Mouse (Mus musculus) liver, postnatal 0 days (tissue): ENCODE results near the gene Prkra. TPM values are rescaled to one million over a fixed set of nuclear protein-coding genes. Genes with fewer than 3 reads are reported as not detected.

Experiments
- ATAC-seq: fragments of 200-750 bp; cut with Nextera tagmentation; 2 replicates; pipeline ENCODE4 v1.8.0; 2017; ENCODE audit warnings: mild to moderate bottlenecking, moderate library complexity
- DNase-seq: peaks from one replicate; pipeline ENCODE4 v3.0.0-alpha.2; 2016
- H3K27ac ChIP-seq: fragments of 300-500 bp; sonication (generic); 2 replicates; pipeline ENCODE4 v1.5.1; 2014; ENCODE audit warnings: antibody characterized with exemption, moderate library complexity, mild to moderate bottlenecking, low read depth
- H3K27me3 ChIP-seq: fragments of 300-500 bp; sonication (generic); 2 replicates; pipeline ENCODE4 v1.6.1; 2014; ENCODE audit warnings: low read length, control low read depth, mixed read lengths; ENCODE audit not compliant: insufficient read depth
- H3K36me3 ChIP-seq: fragments of 300-500 bp; sonication (generic); replicated peaks from 2 replicates; pipeline ENCODE4 v1.6.1; 2014; ENCODE audit warnings: mild to moderate bottlenecking, control low read depth, low read length, moderate library complexity, mixed read lengths; ENCODE audit not compliant: insufficient read depth
- H3K4me1 ChIP-seq: fragments of 300-500 bp; sonication (generic); 2 replicates; pipeline ENCODE4 v1.6.1; 2014; ENCODE audit warnings: antibody characterized with exemption, mild to moderate bottlenecking, control low read depth; ENCODE audit not compliant: insufficient read depth
- H3K4me2 ChIP-seq: fragments of 300-500 bp; sonication (generic); 2 replicates; pipeline ENCODE4 v1.6.1; 2014; ENCODE audit warnings: low read depth, mild to moderate bottlenecking, low read length, moderate library complexity, mixed read lengths
- H3K4me3 ChIP-seq: fragments of 300-500 bp; sonication (generic); 2 replicates; pipeline ENCODE4 v1.5.1; 2014; ENCODE audit warnings: low read depth, low read length
- H3K9ac ChIP-seq: fragments of 300-500 bp; sonication (generic); replicated peaks from 2 replicates; pipeline ENCODE4 v1.6.1; 2014; ENCODE audit warnings: mild to moderate bottlenecking, moderate library complexity
- H3K9me3 ChIP-seq: fragments of 300-500 bp; sonication (generic); 2 replicates; pipeline ENCODE4 v1.6.1; 2016; ENCODE audit warnings: mild to moderate bottlenecking, control low read depth, low read length, mixed read lengths
- CTCF ChIP-seq: sonication (generic); IDR thresholded peaks from 2 replicates; pipeline ENCODE4 v1.5.1; 2016; ENCODE audit warnings: antibody characterized with exemption, low read depth
- EP300 ChIP-seq: IDR thresholded peaks from 2 replicates; pipeline ENCODE4 v1.6.1; 2016; ENCODE audit warnings: antibody characterized with exemption, low read depth, mild to moderate bottlenecking
- WGBS: fragments of 180-500 bp; shearing (Covaris S2); extraction: QIAGEN DNeasy Blood & Tissue Kit; methylation state at CpG from one replicate; pipeline ENCODE4 v1.1.7; 2014; ENCODE audit not compliant: insufficient replicate concordance; 5-methylcytosine and 5-hydroxymethylcytosine counted together
- polyA plus RNA-seq: library from polyadenylated mRNA; unstranded; fragments of >200 nt; fragmentation: Nextera tagmentation; extraction: Ambion mirVana; gene quantifications from 2 replicates; pipeline ENCODE4 v1.2.1, GENCODE M21; 2015

Gene Prkra
- polyA plus RNA-seq: 7.7 and 7.9 TPM in 2 replicates

DNA sequence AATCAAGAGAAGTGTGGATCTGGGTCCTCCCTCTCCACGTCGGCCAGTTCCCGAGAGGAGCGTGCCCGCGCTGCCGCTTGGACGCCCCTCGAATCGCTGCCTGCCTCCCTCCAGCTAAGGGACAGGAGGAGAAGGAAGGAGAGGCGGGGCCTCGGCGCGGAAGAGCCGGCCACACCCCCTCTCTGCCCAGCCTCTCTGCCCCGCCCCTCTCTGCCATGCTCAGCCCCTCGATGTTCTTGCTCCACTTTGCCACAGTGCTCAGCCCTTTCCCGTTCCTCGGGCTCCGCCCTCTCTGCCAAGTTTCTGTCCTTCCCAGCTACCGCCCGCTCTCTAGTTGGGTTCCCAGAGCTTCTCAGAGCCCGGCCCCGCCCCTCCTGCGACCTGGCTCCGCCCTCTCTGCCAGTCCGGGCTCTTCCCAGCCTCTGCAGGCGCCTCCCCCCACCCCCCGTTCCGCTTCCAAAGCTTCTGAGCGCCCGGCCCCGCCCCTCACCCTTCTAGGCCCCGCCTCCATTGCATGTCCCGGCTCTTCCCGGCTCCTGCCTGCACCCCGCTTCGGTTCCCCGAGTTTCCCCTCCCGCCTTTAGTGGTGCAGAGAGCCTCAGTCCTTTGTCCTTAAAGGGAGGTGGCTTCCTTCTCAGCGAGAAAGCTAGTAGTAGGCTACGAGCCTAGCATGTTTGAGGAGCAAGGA, at the start of gene Prkra, which contains the start of gene Pjvk:
Gene Prkra, minus strand, starts transcription at position 133 of the 688 bp plus-strand sequence.
Gene Pjvk, plus strand, starts transcription at position 594 of the 688 bp plus-strand sequence.
- TF ChIP-seq EP300: no peak
- TF ChIP-seq CTCF: no peak
- ATAC-seq: peak; percentile 97
- peak; percentile 98 for DNase-seq
- Histone ChIP-seq H3K4me1 (peaks cover 14% of the 10 kb centered on the region), H3K9ac (peak within 1 kb of the TSS; percentile 72), H3K27me3 (no peaks in the 10 kb centered on the region), H3K9me3 (no peaks in the 10 kb centered on the region), H3K4me3 (peak within 1 kb of the TSS; percentile 71), H3K27ac (peak within 1 kb of the TSS; percentile 71), H3K36me3 (no peaks in the 10 kb centered on the region), H3K4me2 (peak within 1 kb of the TSS; percentile 100)
- WGBS: under 1% methylated on average over 34 of the region's 42 CpGs

DNA sequence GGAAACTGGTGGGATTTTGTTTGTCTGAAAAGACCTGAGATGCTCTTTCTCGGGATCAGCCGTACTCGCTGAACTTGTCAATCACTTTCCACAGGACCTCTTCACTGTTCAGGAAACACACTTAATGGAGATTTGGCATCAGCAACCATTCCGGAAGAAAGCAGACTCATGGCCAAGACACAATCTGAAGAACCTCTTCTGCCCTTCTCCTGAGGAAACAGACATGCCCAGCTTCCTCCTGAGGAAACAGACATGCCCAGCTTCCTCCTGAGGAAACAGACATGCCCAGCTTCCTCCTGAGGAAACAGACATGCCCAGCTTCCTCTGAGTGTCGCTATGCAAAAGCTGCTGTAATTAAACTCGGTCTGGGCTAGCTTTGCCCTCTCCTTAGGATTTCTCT, 47.5 kb upstream of the Prkra start:
- ATAC-seq (no peak), DNase-seq (no peak)
- TF ChIP-seq EP300 (no peak), CTCF (no peak)
- no peak overlapping the region for H3K27ac ChIP-seq
- no peak overlapping the region for H3K4me3 ChIP-seq
- H3K4me2 ChIP-seq: no peak overlapping the region
- no peaks in the 10 kb centered on the region for H3K9me3 ChIP-seq
- peaks cover 33% of the 10 kb centered on the region for H3K36me3 ChIP-seq
- H3K9ac ChIP-seq: no peak overlapping the region
- no peaks in the 10 kb centered on the region for H3K4me1 ChIP-seq
- no peaks in the 10 kb centered on the region for H3K27me3 ChIP-seq
- WGBS: 50% methylated on average over 6 of the region's 6 CpGs

DNA sequence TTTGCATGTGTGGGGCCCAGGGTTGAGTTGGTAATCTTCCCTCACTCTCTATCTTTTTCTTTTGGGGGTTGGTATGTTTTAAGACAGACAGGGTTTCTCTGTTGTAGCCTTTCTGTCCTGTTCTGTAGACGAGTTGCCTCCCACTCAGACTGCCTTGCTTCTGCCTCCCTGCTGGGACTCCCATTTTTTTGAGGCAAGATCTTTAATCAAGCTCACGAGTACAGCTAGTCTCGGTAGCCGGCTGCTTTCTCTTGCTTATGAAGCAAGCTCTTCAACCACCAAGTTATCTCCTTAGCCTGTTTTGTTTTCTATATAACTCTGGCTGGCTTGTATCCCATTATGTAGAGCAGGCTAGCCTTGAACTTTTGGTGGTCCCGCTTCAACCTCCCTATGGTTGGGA, 46.0 kb upstream of the Prkra start:
- Histone ChIP-seq H3K4me3 (no peak overlapping the region), H3K9me3 (no peaks in the 10 kb centered on the region), H3K27ac (no peak overlapping the region), H3K4me1 (no peaks in the 10 kb centered on the region), H3K9ac (no peak overlapping the region), H3K27me3 (no peaks in the 10 kb centered on the region), H3K4me2 (no peak overlapping the region), H3K36me3 (peaks cover 33% of the 10 kb centered on the region)
- no peak for TF ChIP-seq EP300
- no peak for TF ChIP-seq CTCF
- ATAC-seq: no peak
- WGBS: 84% methylated on average over 5 of the region's 5 CpGs
- DNase-seq: no peak

DNA sequence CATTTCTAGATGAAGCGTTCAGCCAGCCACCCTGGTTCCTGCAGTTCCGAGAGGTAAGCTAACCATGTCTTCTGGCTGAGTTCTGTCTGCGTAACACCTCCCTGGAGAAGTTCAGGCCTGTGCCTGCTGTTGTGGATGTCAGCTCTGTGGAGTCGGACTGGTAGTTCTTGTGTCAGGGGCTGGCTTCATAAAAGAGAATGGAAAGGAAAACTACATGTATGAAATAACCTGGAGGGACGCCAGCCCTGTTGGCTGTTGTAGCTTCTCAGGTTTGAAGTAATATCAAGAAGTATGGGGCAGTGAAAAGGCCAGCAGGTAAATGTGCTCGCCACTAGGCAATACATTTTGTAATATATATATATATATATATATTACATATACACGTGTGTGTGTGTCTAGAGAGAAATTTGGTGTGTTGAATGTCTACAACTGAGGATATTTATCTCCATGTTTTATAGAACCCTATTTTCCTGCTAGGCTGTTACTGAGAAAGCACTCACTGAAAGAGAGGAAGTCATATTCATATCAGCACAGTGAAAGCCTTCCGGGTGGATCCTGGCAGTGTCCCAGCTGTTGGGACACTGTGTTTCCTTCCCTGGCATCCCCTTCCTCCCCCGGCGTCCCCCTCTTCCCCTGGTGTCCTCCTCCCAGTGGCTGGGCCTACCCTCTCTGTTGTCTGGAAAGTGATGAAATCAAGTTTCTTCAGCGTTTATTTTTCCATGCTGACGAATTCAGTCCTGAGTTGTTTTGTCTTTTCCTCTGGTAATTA, 42.8 kb upstream of the Prkra start:
- Histone ChIP-seq H3K27ac (no peak overlapping the region), H3K9me3 (no peaks in the 10 kb centered on the region), H3K27me3 (no peaks in the 10 kb centered on the region), H3K4me1 (no peaks in the 10 kb centered on the region), H3K4me2 (no peak overlapping the region), H3K4me3 (no peak overlapping the region), H3K36me3 (peaks cover 52% of the 10 kb centered on the region), H3K9ac (no peak overlapping the region)
- no peak for TF ChIP-seq CTCF
- peak; percentile 39; the same call in 1 of the 2 replicates for TF ChIP-seq EP300
- ATAC-seq (peak; percentile 49; the same call in 1 of the 2 replicates), DNase-seq (peak; percentile 54)
- 57% methylated on average over 12 of the region's 12 CpGs for WGBS

DNA sequence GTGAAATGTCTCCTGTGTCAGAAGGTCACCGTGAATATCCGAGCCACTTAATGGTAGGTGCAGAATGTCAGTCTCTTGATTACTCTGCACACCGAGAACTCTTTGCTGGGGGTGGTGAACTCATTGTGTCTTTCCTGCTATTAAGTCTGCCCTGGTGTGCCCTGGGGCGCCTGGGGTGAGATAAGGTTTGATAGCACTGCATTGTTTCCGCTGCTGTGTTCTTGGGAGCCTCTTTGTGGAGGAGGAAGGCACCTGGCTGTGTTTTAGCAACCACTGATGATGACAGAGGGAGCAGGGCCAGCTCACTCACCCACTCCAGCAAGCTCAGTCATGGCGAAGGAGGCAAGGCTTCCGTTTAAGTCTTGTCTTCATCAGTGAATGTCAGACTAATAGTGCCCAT, 40.3 kb upstream of the Prkra start:
- DNase-seq: no peak
- Histone ChIP-seq H3K27me3 (no peaks in the 10 kb centered on the region), H3K36me3 (peaks cover 51% of the 10 kb centered on the region), H3K27ac (no peak overlapping the region), H3K4me3 (no peak overlapping the region), H3K4me2 (no peak overlapping the region), H3K9me3 (no peaks in the 10 kb centered on the region), H3K9ac (no peak overlapping the region), H3K4me1 (no peaks in the 10 kb centered on the region)
- ATAC-seq: no peak
- WGBS: 53% methylated on average over 7 of the region's 7 CpGs
- TF ChIP-seq EP300: no peak
- no peak for TF ChIP-seq CTCF

DNA sequence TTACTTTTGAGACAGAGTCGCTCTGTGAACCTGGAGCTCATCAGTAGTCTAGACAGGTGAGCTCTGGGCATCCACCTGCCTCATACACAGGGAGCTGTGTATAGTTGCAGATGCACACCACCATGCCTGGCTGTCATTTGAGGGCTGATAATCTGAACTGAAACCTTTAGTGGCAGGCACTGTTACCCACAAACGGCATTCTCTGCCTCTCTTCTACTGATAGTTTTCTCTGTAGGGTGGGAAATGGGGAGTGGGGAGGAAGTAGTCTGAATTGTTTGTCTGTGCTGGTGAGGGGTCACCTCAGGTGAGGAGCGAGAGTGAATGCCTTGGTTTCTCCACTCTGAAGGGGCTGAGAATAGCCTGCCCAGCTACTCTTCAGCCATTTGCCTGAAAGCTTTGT, 39.8 kb upstream of the Prkra start:
- DNase-seq (no peak), ATAC-seq (no peak)
- Histone ChIP-seq H3K27me3 (no peaks in the 10 kb centered on the region), H3K4me3 (no peak overlapping the region), H3K27ac (no peak overlapping the region), H3K4me2 (no peak overlapping the region), H3K9ac (no peak overlapping the region), H3K36me3 (peaks cover 51% of the 10 kb centered on the region), H3K9me3 (no peaks in the 10 kb centered on the region), H3K4me1 (no peaks in the 10 kb centered on the region)
- WGBS: 61% methylated on average over 3 of the region's 3 CpGs
- TF ChIP-seq CTCF: no peak
- no peak for TF ChIP-seq EP300
